ENCODE assay signal across 10 mouse cellular contexts in the genomic region with DNA sequence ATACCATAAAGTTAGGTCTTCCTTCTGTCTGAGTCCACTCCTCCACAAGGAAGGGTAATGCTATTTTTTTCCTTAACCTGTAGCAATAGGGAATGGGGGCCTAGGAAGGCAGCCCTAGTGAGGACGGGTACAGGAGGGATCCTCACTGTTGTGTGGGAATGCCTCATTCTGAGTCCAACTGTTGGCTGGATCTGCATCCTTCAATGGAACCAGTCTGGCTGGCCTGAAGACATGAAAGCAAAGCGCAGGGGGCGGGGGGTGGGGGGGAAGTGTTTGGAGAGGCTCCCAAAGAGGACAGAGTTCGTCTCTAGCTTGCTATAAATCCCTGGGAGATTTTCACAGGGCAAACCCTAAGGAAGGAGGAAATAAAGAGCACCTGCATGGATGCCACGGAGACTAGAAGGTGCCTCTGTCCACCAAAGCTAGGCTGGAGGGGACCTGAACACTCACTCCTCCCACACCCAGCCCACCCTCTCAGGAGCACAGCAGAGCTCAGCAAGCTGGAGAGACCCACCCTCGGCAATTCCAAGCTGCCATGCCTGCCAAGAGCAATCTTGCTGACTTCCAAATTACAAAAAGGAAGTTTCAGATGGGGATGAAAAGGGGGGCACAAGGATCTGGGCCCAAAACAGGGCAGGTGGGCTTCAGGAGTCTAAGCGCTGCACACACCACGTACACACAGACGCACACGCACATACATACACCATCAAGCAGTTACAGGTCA. TPM values are rescaled to one million over a fixed set of nuclear protein-coding genes. Genes with fewer than 3 reads are reported as not detected.
DNase-seq lines count a peak whose midpoint lies in the region; ATAC-seq and TF ChIP-seq lines count a peak whose summit lies in the region.
"Had no signal": no experiment of that assay in that cellular context is flagged by ENCODE, and none has a peak within 500 bp of the region (broad histone marks: within the 10 kb centered on the region; RNA-seq: fewer than 3 reads in every experiment).

No protein-coding gene starts in this region.

- ATAC-seq in forebrain, embryonic 12.5 days (ENCODE audit: low FRiP score): no peak
- ATAC-seq in forebrain, embryonic 11.5 days (replicated peaks; ENCODE audit: low FRiP score): no peak
- ATAC-seq in lung, embryonic 16.5 days (ENCODE audit: low read depth): no peak
- no peak for ATAC-seq in hindbrain, embryonic 14.5 days (ENCODE audit: low FRiP score)
- no peak for ATAC-seq in frontal cortex, adult (ENCODE audit: low TSS enrichment)

- H3K4me3 ChIP-seq in forebrain, embryonic 12.5 days (replicated peaks): 0 out of 2 replicates have a peak overlapping the region, but pooled peaks have one; percentile 4
- H3K4me3 ChIP-seq in forebrain, embryonic 11.5 days (ENCODE audit: low read depth, low read length): no peak overlapping the region
- H3K4me3 ChIP-seq in lung, embryonic 16.5 days (ENCODE audit: low read length): no peak overlapping the region
- peak overlapping the region; percentile 71 for H3K4me3 ChIP-seq in hindbrain, embryonic 14.5 days (replicated peaks; ENCODE audit: low read length)
- H3K4me3 ChIP-seq in olfactory bulb, adult 2 months (ENCODE audit: insufficient read depth, low read depth, low read length): peak overlapping the region; percentile 86
- H3K4me3 ChIP-seq: limb, embryonic 10.5 days had no signal

- H3K27me3 ChIP-seq in forebrain, embryonic 12.5 days: peaks cover 21% of the 10 kb centered on the region
- peaks cover 6% of the 10 kb centered on the region; the same call in 1 of the 2 replicates for H3K27me3 ChIP-seq in forebrain, embryonic 11.5 days (ENCODE audit: control insufficient read depth, insufficient read depth, low read length)
- H3K27me3 ChIP-seq in lung, embryonic 16.5 days (ENCODE audit: control insufficient read depth, insufficient read depth, low read depth, low read length): no peaks in the 10 kb centered on the region; the same call in 1 of the 2 replicates
- H3K27me3 ChIP-seq in hindbrain, embryonic 14.5 days (ENCODE audit: control insufficient read depth, insufficient read depth, low read length): no peaks in the 10 kb centered on the region

- peak overlapping the region; percentile 80 for H3K4me2 ChIP-seq in forebrain, embryonic 12.5 days
- H3K4me2 ChIP-seq in forebrain, embryonic 11.5 days (ENCODE audit: low read depth, low read length, severe bottlenecking): no peak overlapping the region
- peak overlapping the region; percentile 30 for H3K4me2 ChIP-seq in lung, embryonic 16.5 days (ENCODE audit: low read depth, low read length)
- peak overlapping the region; percentile 91 for H3K4me2 ChIP-seq in hindbrain, embryonic 14.5 days (replicated peaks)

- H3K36me3 ChIP-seq in forebrain, embryonic 12.5 days (replicated peaks): no peaks in the 10 kb centered on the region
- no peaks in the 10 kb centered on the region for H3K36me3 ChIP-seq in forebrain, embryonic 11.5 days (ENCODE audit: control insufficient read depth, insufficient read depth, low read length)
- no peaks in the 10 kb centered on the region for H3K36me3 ChIP-seq in lung, embryonic 16.5 days (ENCODE audit: control insufficient read depth, insufficient read depth, low read length)
- H3K36me3 ChIP-seq in hindbrain, embryonic 14.5 days (replicated peaks; ENCODE audit: control insufficient read depth, insufficient read depth): no peaks in the 10 kb centered on the region
- H3K36me3 ChIP-seq: limb, embryonic 10.5 days had no signal

- no peak for TF ChIP-seq POLR2A in olfactory bulb, adult 2 months (IDR thresholded peaks at IDR 0.05; ENCODE audit: insufficient read depth, low read depth, low read length)

- H3K9ac ChIP-seq in forebrain, embryonic 12.5 days: no peak overlapping the region
- no peak overlapping the region for H3K9ac ChIP-seq in forebrain, embryonic 11.5 days (ENCODE audit: low read length)
- 0 out of 2 replicates have a peak overlapping the region, but pooled peaks have one; percentile 1 for H3K9ac ChIP-seq in lung, embryonic 16.5 days (ENCODE audit: low read length)
- 0 out of 2 replicates have a peak overlapping the region, but pooled peaks have one; percentile 41 for H3K9ac ChIP-seq in hindbrain, embryonic 14.5 days

- H3K4me1 ChIP-seq in forebrain, embryonic 12.5 days: peaks cover 23% of the 10 kb centered on the region
- peaks cover 6% of the 10 kb centered on the region; the same call in 1 of the 2 replicates for H3K4me1 ChIP-seq in forebrain, embryonic 11.5 days (replicated peaks; ENCODE audit: control insufficient read depth, insufficient read depth, low read length)
- H3K4me1 ChIP-seq in lung, embryonic 16.5 days (replicated peaks; ENCODE audit: control insufficient read depth, insufficient read depth, low read length): peaks cover 11% of the 10 kb centered on the region
- H3K4me1 ChIP-seq in hindbrain, embryonic 14.5 days (replicated peaks; ENCODE audit: control insufficient read depth, insufficient read depth, low read length): peaks cover 33% of the 10 kb centered on the region
- H3K4me1 ChIP-seq in olfactory bulb, adult 2 months (ENCODE audit: control insufficient read depth, insufficient read depth, low read length): peaks cover 32% of the 10 kb centered on the region

- no peaks in the 10 kb centered on the region for H3K9me3 ChIP-seq in forebrain, embryonic 12.5 days
- no peaks in the 10 kb centered on the region for H3K9me3 ChIP-seq in forebrain, embryonic 11.5 days (ENCODE audit: control insufficient read depth, low read length)
- no peaks in the 10 kb centered on the region for H3K9me3 ChIP-seq in lung, embryonic 16.5 days (ENCODE audit: control insufficient read depth, low read length)
- no peaks in the 10 kb centered on the region for H3K9me3 ChIP-seq in hindbrain, embryonic 14.5 days (ENCODE audit: control insufficient read depth, low read length)
- H3K9me3 ChIP-seq: limb, embryonic 10.5 days had no signal

- no peak for DNase-seq in forebrain, embryonic 11.5 days (ENCODE audit: low spot score)
- DNase-seq in lung, postnatal 25 days (ENCODE audit: low spot score): no peak
- no peak for DNase-seq in hindbrain, embryonic 14.5 days (ENCODE audit: low spot score)
- DNase-seq in B cell, adult 2 months: no peak
- DNase-seq: adrenal gland, postnatal 14 days had no signal

- 87% methylated on average over 10 of the region's 10 CpGs for WGBS in forebrain, embryonic 12.5 days
- WGBS in forebrain, embryonic 11.5 days: 80% methylated on average over 10 of the region's 10 CpGs
- WGBS in lung, embryonic 16.5 days: 56% methylated on average over 10 of the region's 10 CpGs
- WGBS in hindbrain, embryonic 14.5 days: 75% methylated on average over 10 of the region's 10 CpGs
- 51% methylated on average over 10 of the region's 10 CpGs for WGBS in olfactory bulb, adult 2 months

- H3K27ac ChIP-seq in forebrain, embryonic 12.5 days: no peak overlapping the region
- no peak overlapping the region for H3K27ac ChIP-seq in forebrain, embryonic 11.5 days (ENCODE audit: low read depth, low read length)
- no peak overlapping the region for H3K27ac ChIP-seq in lung, embryonic 16.5 days (ENCODE audit: low read length)
- H3K27ac ChIP-seq in hindbrain, embryonic 14.5 days: no peak overlapping the region
- 0 out of 2 replicates have a peak overlapping the region, but pooled peaks have one; percentile 46 for H3K27ac ChIP-seq in olfactory bulb, adult 2 months (ENCODE audit: insufficient read depth, low read depth, low read length)
- H3K27ac ChIP-seq: limb, embryonic 10.5 days had no signal

- TF ChIP-seq CTCF in olfactory bulb, adult 2 months (IDR thresholded peaks at IDR 0.05; ENCODE audit: insufficient read depth, low read depth, low read length): no peak

RNA-seq across cellular contexts. Expression of gene Sorl1, which starts 2.3 kb away (rescaled TPM):
- 8.2 and 11.1 TPM in 2 replicates for polyA plus RNA-seq in forebrain, embryonic 12.5 days (2016; fragmentation: Nextera tagmentation; extraction: Ambion mirVana)
- polyA plus RNA-seq in forebrain, embryonic 11.5 days (2014; fragmentation: Nextera tagmentation; extraction: Ambion mirVana): 7.0 and 8.1 TPM in 2 replicates
- 11.8 and 13.8 TPM in 2 replicates for polyA plus RNA-seq in lung, embryonic 16.5 days (2015; fragmentation: Nextera tagmentation; extraction: Ambion mirVana)
- 17.9 and 21.4 TPM in 2 replicates for polyA plus RNA-seq in hindbrain, embryonic 14.5 days (2014; fragmentation: Nextera tagmentation; extraction: Ambion mirVana)
- not detected in 2 replicates for polyA plus RNA-seq in olfactory bulb, adult 2 months (2012; ENCODE audit: insufficient read depth, insufficient read length, low replicate concordance, missing spikeins)

Comparison
In these comparisons a context has a peak if more than half of its experiments do, and no peak if none do; other contexts are left out.
1. H3K4me3 ChIP-seq: peak in forebrain, embryonic 12.5 days (single experiment), hindbrain, embryonic 14.5 days (single experiment) and olfactory bulb, adult 2 months (single experiment); none in forebrain, embryonic 11.5 days (single experiment) and lung, embryonic 16.5 days (single experiment).
2. H3K9ac ChIP-seq: peak in lung, embryonic 16.5 days (single experiment) and hindbrain, embryonic 14.5 days (single experiment); none in forebrain, embryonic 12.5 days (single experiment) and forebrain, embryonic 11.5 days (single experiment).